Mouse (Mus musculus): ENCODE results near the gene Smr3a. TPM values are rescaled to one million over a fixed set of nuclear protein-coding genes. Genes with fewer than 3 reads are reported as not detected.
A peak's percentile ranks its signal among the peaks of the same experiment; 100 is the strongest.

Smr3a gene
- polyA plus RNA-seq (2012; rRNA removed) = not detected in 2 replicates

DNA sequence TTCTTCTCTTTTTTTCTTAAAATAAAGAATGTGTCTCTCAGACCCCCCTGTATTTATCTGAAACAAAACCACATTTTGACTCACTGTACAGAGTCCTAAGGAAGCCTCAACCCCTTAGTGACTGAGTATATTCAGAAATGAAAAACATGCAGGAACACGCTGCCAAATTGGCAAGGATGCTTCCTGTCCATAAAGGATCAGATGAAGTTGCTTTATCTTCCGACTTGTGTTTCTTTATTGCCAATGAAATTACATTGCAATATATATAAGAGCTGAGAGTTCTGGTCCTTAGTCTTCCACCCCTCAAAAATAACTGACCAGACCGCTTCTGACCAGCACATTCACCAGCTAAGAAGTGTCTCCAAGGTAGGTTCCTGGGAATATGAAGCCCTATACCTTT is at the start of gene Smr3a:
TSS of gene Smr3a (plus strand) at position 301 of the 400 bp plus-strand sequence.
- no peak for DNase-seq (ENCODE audit: low read depth)
- TF ChIP-seq POLR2A (IDR thresholded peaks at IDR 0.05; ENCODE audit: borderline replicate concordance, extremely low read depth, insufficient read depth, insufficient read length, poor library complexity, severe bottlenecking) (no peak), CTCF (IDR thresholded peaks at IDR 0.05; ENCODE audit: borderline replicate concordance, extremely low read depth, insufficient read depth, insufficient read length) (no peak)

DNA sequence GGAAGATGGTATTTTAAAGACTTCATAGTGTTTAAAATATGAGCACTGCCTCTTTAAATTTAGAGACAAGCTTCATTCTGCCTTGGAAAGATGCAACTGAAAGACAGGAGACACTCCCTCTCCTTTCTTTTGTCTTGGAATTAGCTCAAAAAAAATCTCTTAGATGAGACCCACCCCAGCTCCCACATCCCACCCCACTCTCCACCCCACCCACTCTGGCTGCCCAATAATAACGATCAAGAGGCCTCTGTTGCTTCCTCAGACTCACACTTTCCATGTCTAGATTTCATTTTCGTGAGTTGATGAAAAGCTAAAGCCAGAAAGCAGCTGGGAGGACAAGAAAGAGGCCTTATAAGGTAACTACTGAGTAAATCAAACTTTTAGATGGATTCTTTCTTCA is 33.1 kb upstream of the Smr3a start, which contains the start of the genes 2310003L06Rik and Gm28434:
TSS of gene 2310003L06Rik (plus strand) at position 259 of the 400 bp plus-strand sequence.
TSS of gene Gm28434 (plus strand) at position 317 of the 400 bp plus-strand sequence.
- DNase-seq (ENCODE audit: low read depth) = no peak
- TF ChIP-seq CTCF (IDR thresholded peaks at IDR 0.05; ENCODE audit: borderline replicate concordance, extremely low read depth, insufficient read depth, insufficient read length) = no peak
- no peak for TF ChIP-seq POLR2A (IDR thresholded peaks at IDR 0.05; ENCODE audit: borderline replicate concordance, extremely low read depth, insufficient read depth, insufficient read length, poor library complexity, severe bottlenecking)

DNA sequence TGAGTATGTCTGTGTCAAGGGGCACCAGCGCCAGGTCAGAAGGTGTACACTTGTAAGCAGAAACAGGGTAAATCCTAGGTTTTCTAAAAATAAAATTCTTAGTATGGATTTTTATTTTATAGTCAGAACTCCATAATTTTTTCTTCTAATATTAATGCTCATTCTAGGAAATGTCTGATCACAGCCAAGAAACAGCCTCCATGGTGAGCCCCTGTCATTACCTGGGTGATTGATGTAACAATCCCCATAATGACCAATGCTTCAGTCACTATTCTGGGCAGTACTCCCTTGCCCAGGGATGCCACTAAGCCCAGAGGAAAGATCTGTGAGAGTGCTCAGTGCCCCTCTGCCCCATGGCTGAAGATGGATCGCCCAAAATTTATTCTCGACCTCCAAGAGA is 23.2 kb upstream of the Smr3a start, which contains the start of gene Cabs1:
TSS of gene Cabs1 (plus strand) at position 301 of the 400 bp plus-strand sequence.
- TF ChIP-seq CTCF (IDR thresholded peaks at IDR 0.05; ENCODE audit: borderline replicate concordance, extremely low read depth, insufficient read depth, insufficient read length) = no peak
- no peak for TF ChIP-seq POLR2A (IDR thresholded peaks at IDR 0.05; ENCODE audit: borderline replicate concordance, extremely low read depth, insufficient read depth, insufficient read length, poor library complexity, severe bottlenecking)
- no peak for DNase-seq (ENCODE audit: low read depth)

DNA sequence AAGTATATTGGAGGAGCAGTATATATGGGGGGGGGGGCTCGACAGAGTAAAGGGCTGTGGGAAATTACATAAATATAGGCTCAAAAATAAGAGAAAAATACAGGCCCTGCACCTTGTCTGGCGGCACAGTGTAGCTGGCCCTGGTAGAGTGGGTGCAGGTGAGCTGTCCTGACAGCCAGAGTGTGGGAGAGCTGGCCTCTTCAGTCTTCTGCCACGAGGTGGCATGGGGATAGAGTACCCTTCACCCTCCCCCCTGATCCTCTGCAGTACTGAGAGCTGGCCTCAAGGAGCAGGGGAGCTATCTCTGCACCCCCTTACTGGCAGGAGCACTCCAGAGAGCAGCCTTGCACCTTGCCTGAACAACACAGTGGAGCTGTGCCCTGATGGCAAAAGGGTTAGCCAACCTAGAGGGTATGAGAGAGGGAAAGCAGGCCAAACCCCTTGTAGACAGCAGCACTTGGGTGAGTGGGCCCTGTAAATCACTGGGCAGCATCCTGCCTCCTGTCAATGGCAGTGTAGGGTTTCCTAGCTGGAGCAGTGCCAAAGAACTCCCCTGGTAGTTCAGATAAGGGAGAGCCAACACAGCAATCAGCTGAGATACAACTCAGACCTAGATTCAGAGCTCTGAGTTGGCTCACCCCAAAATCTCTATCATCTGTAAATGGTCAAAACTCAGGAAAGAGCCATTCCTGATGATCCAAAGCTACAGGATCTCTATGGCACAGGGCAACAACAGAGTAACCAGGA is 19.7 kb upstream of the Smr3a start:
- no peak for TF ChIP-seq CTCF (IDR thresholded peaks at IDR 0.05; ENCODE audit: borderline replicate concordance, extremely low read depth, insufficient read depth, insufficient read length)
- TF ChIP-seq POLR2A (IDR thresholded peaks at IDR 0.05; ENCODE audit: borderline replicate concordance, extremely low read depth, insufficient read depth, insufficient read length, poor library complexity, severe bottlenecking) = no peak
- DNase-seq (ENCODE audit: low read depth) = peak; percentile 0

DNA sequence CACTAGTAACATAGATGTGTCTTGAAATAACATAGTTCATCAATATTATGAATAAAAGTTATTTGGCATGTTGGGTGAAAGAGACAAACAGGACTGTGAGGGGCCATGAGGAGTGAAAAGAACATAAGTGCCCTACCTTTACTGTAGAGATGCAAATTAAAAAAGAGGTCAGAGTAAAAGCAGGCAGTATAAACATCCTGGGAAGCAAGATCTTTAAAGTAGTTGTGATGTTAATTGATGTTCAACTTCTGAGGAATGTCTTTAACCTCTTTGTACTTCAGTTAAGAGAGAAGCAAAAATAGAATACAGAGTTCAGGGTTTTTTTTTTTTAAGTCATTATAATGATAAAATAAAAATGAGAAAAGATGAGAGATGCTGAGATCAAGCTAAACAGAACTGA is 2.9 kb downstream of the Smr3a start:
- TF ChIP-seq CTCF (IDR thresholded peaks at IDR 0.05; ENCODE audit: borderline replicate concordance, extremely low read depth, insufficient read depth, insufficient read length) (no peak), POLR2A (IDR thresholded peaks at IDR 0.05; ENCODE audit: borderline replicate concordance, extremely low read depth, insufficient read depth, insufficient read length, poor library complexity, severe bottlenecking) (no peak)
- DNase-seq (ENCODE audit: low read depth) = no peak

Other genes starting within 250 kb of the Smr3a start
- gene Csn1s2a, start 228.0 kb upstream of the Smr3a start, polyA plus RNA-seq (2012; rRNA removed) = not detected in 2 replicates
- gene Csn1s2b, start 194.5 kb upstream of the Smr3a start, polyA plus RNA-seq (2012; rRNA removed) = not detected in 2 replicates
- gene Prr27, start 176.9 kb upstream of the Smr3a start, polyA plus RNA-seq (2012; rRNA removed) = not detected in 2 replicates
- gene Odam, start 117.5 kb upstream of the Smr3a start, polyA plus RNA-seq (2012; rRNA removed) = not detected in 2 replicates
- not detected in 2 replicates for gene Csn3, start 77.0 kb upstream of the Smr3a start, polyA plus RNA-seq (2012; rRNA removed)
- gene 2310003L06Rik, start 33.1 kb upstream of the Smr3a start, polyA plus RNA-seq (2012; rRNA removed) = not detected in 2 replicates
- not detected in 2 replicates for gene Gm28434, start 33.0 kb upstream of the Smr3a start, polyA plus RNA-seq (2012; rRNA removed)
- not detected in 2 replicates for gene Cabs1, start 23.1 kb upstream of the Smr3a start, polyA plus RNA-seq (2012; rRNA removed)
- not detected in 2 replicates for gene Smr2, start 84.0 kb downstream of the Smr3a start, polyA plus RNA-seq (2012; rRNA removed)
- not detected in 2 replicates for gene Gm11116, start 109.0 kb downstream of the Smr3a start, polyA plus RNA-seq (2012; rRNA removed)
- not detected in 2 replicates for gene Gm11115, start 151.6 kb downstream of the Smr3a start, polyA plus RNA-seq (2012; rRNA removed)

Measured in brain, embryonic 14.5 days (tissue).